In the genomic region with DNA sequence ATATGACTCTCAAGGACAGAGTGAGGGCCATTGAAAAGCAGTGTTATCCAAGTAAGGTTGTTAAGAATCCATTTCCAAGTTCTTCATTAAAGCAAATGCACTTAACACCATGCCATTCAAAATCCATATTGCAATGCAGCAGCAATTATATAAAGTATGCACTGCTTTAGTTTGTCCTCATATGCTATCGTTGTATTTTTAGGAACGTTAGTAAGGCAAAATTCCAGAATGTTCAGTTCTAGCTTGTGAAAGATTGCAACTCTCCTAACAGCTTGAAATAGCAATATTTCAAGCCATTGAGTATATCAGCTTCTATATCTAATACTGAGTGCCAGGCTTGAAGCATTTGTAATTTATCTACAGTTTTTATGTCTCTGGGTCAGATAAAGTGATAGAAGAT, we compare ENCODE assay signal across 19 mouse cellular contexts.
DNase-seq lines count a peak whose midpoint lies in the region; ATAC-seq lines count a peak whose summit lies in the region.
"Had no signal": no experiment of that assay in that cellular context is flagged by ENCODE, and none has a peak within 500 bp of the region (broad histone marks: within the 10 kb centered on the region; RNA-seq: fewer than 3 reads in every experiment).

No protein-coding gene starts in this region.

- H3K27ac ChIP-seq in forebrain, embryonic 16.5 days (ENCODE audit: low read length), result no peak overlapping the region
- H3K27ac ChIP-seq in forebrain, embryonic 13.5 days, result no peak overlapping the region
- H3K27ac ChIP-seq in embryonic facial prominence, embryonic 10.5 days (replicated peaks), result no peak overlapping the region
- H3K27ac ChIP-seq: embryonic facial prominence, embryonic 13.5 days; embryonic facial prominence, embryonic 15.5 days; gastrocnemius, adult 2 months had no signal

- 0 out of 2 replicates have a peak, but pooled peaks have one; percentile 20 for ATAC-seq in forebrain, embryonic 16.5 days
- no peak; the same call in 1 of the 2 replicates for ATAC-seq in forebrain, embryonic 13.5 days
- peak; percentile 95 for ATAC-seq in frontal cortex, adult (ENCODE audit: low TSS enrichment)

- no peaks in the 10 kb centered on the region for H3K9me3 ChIP-seq in forebrain, embryonic 16.5 days (ENCODE audit: control insufficient read depth, low read length)
- H3K9me3 ChIP-seq in forebrain, embryonic 13.5 days (replicated peaks), result no peaks in the 10 kb centered on the region
- H3K9me3 ChIP-seq in embryonic facial prominence, embryonic 10.5 days, result no peaks in the 10 kb centered on the region
- H3K9me3 ChIP-seq: embryonic facial prominence, embryonic 13.5 days; embryonic facial prominence, embryonic 15.5 days had no signal

- no peaks in the 10 kb centered on the region for H3K36me3 ChIP-seq in forebrain, embryonic 16.5 days (ENCODE audit: control insufficient read depth, insufficient read depth)
- no peaks in the 10 kb centered on the region for H3K36me3 ChIP-seq in forebrain, embryonic 13.5 days (ENCODE audit: poor library complexity, severe bottlenecking)
- H3K36me3 ChIP-seq in embryonic facial prominence, embryonic 10.5 days (replicated peaks), result no peaks in the 10 kb centered on the region
- H3K36me3 ChIP-seq: embryonic facial prominence, embryonic 13.5 days; embryonic facial prominence, embryonic 15.5 days had no signal

- H3K9ac ChIP-seq in forebrain, embryonic 16.5 days (replicated peaks; ENCODE audit: low read depth, low read length), result no peak overlapping the region
- H3K9ac ChIP-seq in forebrain, embryonic 13.5 days, result no peak overlapping the region
- H3K9ac ChIP-seq: embryonic facial prominence, embryonic 13.5 days; embryonic facial prominence, embryonic 15.5 days had no signal

- WGBS in forebrain, embryonic 16.5 days, result 88% methylated on average over 2 of the region's 2 CpGs
- whole genome bisulfite sequencing in forebrain, embryonic 13.5 days, result 83% methylated on average over 2 of the region's 2 CpGs
- WGBS in embryonic facial prominence, embryonic 10.5 days, result 94% methylated on average over 2 of the region's 2 CpGs

- no peak for DNase-seq in frontal cortex, postnatal 36 days (ENCODE audit: low spot score in 2 of 2)
- peak; percentile 48 for DNase-seq in brain, adult 2 months (ENCODE audit: low read depth, low spot score)
- DNase-seq in telencephalon, adult 2 months (ENCODE audit: low read depth, low spot score), result peak; percentile 34
- no peak for DNase-seq in embryonic facial prominence, embryonic 10.5 days (ENCODE audit: low spot score)
- DNase-seq: adrenal gland, adult 2 months; adrenal gland, postnatal 10 days; adrenal gland, postnatal 25 days; cerebellum, adult 11-12 months; cerebellum, adult 2 months; cerebellum, adult 9-10 months; cerebellum, postnatal 10 days; cerebellum, postnatal 25 days; gastrocnemius, adult 2 months had no signal

- H3K4me1 ChIP-seq in forebrain, embryonic 16.5 days (replicated peaks; ENCODE audit: control insufficient read depth, insufficient read depth, low read length), result no peaks in the 10 kb centered on the region
- no peaks in the 10 kb centered on the region for H3K4me1 ChIP-seq in forebrain, embryonic 13.5 days
- H3K4me1 ChIP-seq in embryonic facial prominence, embryonic 10.5 days, result no peaks in the 10 kb centered on the region
- H3K4me1 ChIP-seq: embryonic facial prominence, embryonic 13.5 days; embryonic facial prominence, embryonic 15.5 days had no signal

- no peaks in the 10 kb centered on the region for H3K27me3 ChIP-seq in forebrain, embryonic 16.5 days (replicated peaks; ENCODE audit: control insufficient read depth, insufficient read depth, low read length)
- H3K27me3 ChIP-seq in forebrain, embryonic 13.5 days, result no peaks in the 10 kb centered on the region
- H3K27me3 ChIP-seq in embryonic facial prominence, embryonic 10.5 days (replicated peaks; ENCODE audit: low read depth, poor library complexity, severe bottlenecking), result no peaks in the 10 kb centered on the region
- H3K27me3 ChIP-seq: embryonic facial prominence, embryonic 13.5 days; embryonic facial prominence, embryonic 15.5 days had no signal

- no peak overlapping the region for H3K4me2 ChIP-seq in forebrain, embryonic 16.5 days (ENCODE audit: low read length)
- H3K4me2 ChIP-seq in forebrain, embryonic 13.5 days, result no peak overlapping the region
- H3K4me2 ChIP-seq: embryonic facial prominence, embryonic 13.5 days; embryonic facial prominence, embryonic 15.5 days had no signal

- no peak overlapping the region for H3K4me3 ChIP-seq in forebrain, embryonic 16.5 days (replicated peaks; ENCODE audit: low read length)
- no peak overlapping the region for H3K4me3 ChIP-seq in forebrain, embryonic 13.5 days
- H3K4me3 ChIP-seq in embryonic facial prominence, embryonic 10.5 days, result no peak overlapping the region
- H3K4me3 ChIP-seq: embryonic facial prominence, embryonic 13.5 days; embryonic facial prominence, embryonic 15.5 days; erythroblast, embryonic 14.5 days; gastrocnemius, adult 2 months had no signal

Comparison
In these comparisons a context has a peak if more than half of its experiments do, and no peak if none do; other contexts are left out.
1. DNase-seq: peak in brain, adult 2 months (single experiment) and telencephalon, adult 2 months (single experiment); none in frontal cortex, postnatal 36 days (0 of 2) and embryonic facial prominence, embryonic 10.5 days (single experiment).